Mouse (Mus musculus): ENCODE data around the gene Trpm6. TPM values are rescaled to one million over a fixed set of nuclear protein-coding genes. Genes with fewer than 3 reads are reported as not detected.

Trpm6 gene
- total RNA-seq, 2 experiments from 2014 or later = 0.05 to 0.15 TPM

DNA sequence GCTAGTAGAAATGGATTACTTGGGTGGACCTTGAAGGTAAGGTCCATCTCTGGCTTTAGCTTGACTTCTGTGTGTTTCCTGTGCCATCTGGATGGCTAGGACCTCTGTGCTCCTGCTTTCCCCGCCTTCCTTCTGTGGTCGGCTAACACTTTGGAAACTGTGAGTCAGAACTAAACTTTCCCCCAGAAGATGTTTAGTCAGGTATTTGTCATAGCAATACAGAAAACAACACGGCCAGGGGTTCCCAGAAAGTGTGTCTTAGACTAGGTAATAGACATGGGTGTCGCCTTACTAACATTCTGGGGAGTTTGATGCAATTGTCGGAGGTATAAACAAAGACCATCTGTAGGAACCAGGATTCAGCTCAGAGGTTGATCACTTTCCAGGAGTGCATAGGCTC lies 16.6 kb downstream of the Trpm6 start:
- intact Hi-C loops (cut with DNase I) = no loop called here
- DNase-seq = no peak

DNA sequence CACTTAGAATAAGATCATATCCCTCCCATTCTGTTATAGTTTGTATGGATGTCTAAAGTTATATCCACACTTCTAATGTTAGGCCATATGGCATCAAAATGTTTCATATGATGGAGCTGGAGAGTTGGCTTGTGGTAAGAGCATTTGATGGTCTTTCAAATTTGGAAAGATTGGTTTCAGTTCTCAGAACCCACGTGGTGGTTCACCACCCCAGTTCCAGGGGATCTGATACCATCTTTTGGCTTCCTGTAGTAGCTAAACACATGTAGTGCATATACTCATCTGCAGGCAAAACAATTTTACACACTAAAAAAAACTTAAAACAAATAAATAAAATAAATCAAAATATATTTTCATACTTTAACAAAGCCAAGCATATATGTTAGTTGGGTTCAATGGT lies 21.3 kb downstream of the Trpm6 start:
- DNase-seq = no peak
- intact Hi-C loops (cut with DNase I) = no loop called here

- DNase-seq = no peak
- intact Hi-C loops (cut with DNase I) = no loop called here
Measured at GRCm38 (mm10) chr19:18771561-18771960, 21.8 kb downstream of the Trpm6 start.

- DNase-seq = no peak
- intact Hi-C loops (cut with DNase I) = no loop called here
Measured at GRCm38 (mm10) chr19:18772888-18773488, 23.2 kb downstream of the Trpm6 start.

- no peak for DNase-seq
- intact Hi-C loops (cut with DNase I) = no loop called here
Measured at GRCm38 (mm10) chr19:18774085-18774484, 24.3 kb downstream of the Trpm6 start.

DNA sequence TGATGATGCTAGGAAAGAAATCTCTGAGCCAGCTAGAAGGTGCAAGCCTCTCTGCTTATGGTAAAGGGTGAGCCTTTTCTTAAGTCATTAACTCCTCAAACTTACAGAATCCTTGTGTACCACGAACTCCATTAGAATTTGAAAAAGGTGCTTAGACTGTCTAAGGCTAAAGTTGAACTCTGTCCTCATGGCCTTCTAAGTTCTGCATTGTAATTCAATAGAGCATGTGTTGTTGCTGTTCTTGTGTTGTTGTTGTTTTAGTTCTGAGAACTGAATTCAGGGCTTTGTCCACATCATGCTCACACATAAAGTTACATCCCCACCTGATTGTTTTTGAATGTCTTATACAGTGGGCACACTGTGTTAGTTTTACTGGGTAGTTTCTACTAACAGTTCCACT lies 49.9 kb downstream of the Trpm6 start:
- no peak for DNase-seq
- intact Hi-C loops (cut with DNase I) = no loop called here

- DNase-seq = no peak
- intact Hi-C loops (cut with DNase I) = no loop called here
Measured at GRCm38 (mm10) chr19:18811264-18811663, 61.5 kb downstream of the Trpm6 start.

DNA sequence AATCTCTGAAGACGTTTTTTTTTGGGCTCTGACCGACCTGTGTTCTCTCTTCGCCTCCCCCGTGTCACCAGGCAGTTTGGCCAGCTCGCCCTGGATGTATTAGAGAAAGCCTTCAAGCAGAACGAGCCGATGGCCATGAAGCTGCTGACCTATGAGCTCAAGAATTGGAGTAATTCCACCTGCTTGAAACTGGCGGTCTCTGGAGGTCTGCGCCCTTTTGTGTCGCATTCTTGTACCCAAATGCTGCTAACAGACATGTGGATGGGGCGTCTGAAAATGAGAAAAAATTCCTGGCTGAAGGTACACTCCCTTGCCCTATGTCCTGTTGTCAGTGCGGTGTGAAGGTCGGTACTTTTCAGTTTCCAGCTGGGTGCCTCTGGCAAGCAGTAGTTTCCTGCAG lies 65.4 kb downstream of the Trpm6 start:
- intact Hi-C loops (cut with DNase I) = no loop called here
- no peak for DNase-seq

GRCm38 (mm10) chr19:18817425-18817824 lies 67.6 kb downstream of the Trpm6 start:
- DNase-seq = no peak
- intact Hi-C loops (cut with DNase I) = no loop called here

- DNase-seq = no peak
- intact Hi-C loops (cut with DNase I) = no loop called here
Measured at GRCm38 (mm10) chr19:18828601-18829000, 78.8 kb downstream of the Trpm6 start.

- intact Hi-C loops (cut with DNase I) = loop anchor here (10.0 kb wide), 1 partner anchor 116 kb away; the partner anchor contains the start of gene D030056L22Rik
- no peak for DNase-seq
Measured at GRCm38 (mm10) chr19:18831196-18831595, 81.4 kb downstream of the Trpm6 start.

DNA sequence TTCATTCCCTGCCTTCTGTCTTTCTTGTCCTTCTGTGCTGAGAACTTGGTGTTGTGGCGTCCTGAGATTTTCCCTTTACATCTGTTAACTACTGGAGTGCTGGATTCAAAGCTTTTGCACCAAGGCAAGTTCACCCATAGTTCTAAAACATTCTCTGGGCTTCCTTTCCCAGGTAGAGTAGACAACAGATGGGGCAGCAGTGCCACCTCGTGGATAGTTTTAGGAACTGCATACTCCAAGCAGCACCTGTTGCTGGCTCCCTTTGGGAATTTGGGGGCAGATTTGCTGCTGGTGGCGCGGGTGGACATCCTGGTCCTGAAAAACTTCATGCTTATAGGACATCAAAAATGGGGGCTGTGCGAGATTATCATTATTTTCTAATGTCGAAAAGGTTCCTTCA lies 85.2 kb downstream of the Trpm6 start:
- intact Hi-C loops (cut with DNase I) = loop anchor here (5.0 to 10.0 kb wide), 2 partner anchors 120 to 198 kb away; partner anchors contain the start of gene D030056L22Rik
- peak in 1 of 2 experiments; percentile 12 for DNase-seq

GRCm38 (mm10) chr19:18841789-18842562 lies 92.2 kb downstream of the Trpm6 start:
- intact Hi-C loops (cut with DNase I) = no loop called here
- no peak for DNase-seq

DNA sequence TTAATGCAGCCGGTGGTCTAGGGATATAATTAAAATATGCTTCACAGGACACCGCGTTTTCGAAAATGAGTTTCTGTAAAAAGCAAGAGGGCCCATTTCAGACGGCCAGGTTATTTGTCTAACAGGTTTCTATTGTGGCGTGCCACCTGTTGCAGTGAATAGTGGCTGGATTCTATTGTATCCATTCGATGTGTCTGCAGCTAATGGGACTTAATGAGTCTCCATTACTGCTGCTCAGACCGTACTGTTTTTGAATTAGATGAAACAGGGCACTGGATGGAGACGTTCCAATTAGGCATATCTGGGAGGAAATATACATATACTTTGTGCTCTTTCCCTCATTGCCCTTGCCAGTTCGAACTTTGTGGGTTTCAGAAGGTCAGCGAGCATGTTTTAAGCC lies 92.8 kb downstream of the Trpm6 start:
- intact Hi-C loops (cut with DNase I) = no loop called here
- DNase-seq = no peak

GRCm38 (mm10) chr19:18846336-18846735 lies 96.6 kb downstream of the Trpm6 start:
- intact Hi-C loops (cut with DNase I) = no loop called here
- DNase-seq = no peak

DNA sequence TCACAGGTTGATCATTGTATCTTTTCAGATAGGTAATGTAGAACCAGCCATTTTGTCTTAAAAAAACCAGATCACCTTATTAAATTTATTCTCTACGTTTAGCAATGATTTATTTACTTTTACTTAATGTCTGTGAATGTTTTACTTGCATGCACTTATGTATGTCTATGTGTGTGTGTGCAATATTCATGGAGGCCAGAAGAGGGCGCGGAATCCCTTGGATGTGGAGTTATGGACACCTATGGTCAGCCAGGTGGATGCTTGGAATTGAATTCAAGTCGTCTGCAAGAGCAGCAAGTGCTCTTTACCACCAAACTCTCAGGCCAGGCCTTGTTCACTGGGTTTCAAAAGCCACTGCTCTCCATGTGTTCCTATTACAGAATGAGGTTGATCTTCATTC lies 118.5 kb downstream of the Trpm6 start:
- no peak for DNase-seq
- intact Hi-C loops (cut with DNase I) = no loop called here

GRCm38 (mm10) chr19:18872792-18873569 lies 123.2 kb downstream of the Trpm6 start:
- intact Hi-C loops (cut with DNase I) = no loop called here
- DNase-seq = no peak

GRCm38 (mm10) chr19:18873709-18874644 lies 124.2 kb downstream of the Trpm6 start:
- no peak for DNase-seq
- intact Hi-C loops (cut with DNase I) = no loop called here

DNA sequence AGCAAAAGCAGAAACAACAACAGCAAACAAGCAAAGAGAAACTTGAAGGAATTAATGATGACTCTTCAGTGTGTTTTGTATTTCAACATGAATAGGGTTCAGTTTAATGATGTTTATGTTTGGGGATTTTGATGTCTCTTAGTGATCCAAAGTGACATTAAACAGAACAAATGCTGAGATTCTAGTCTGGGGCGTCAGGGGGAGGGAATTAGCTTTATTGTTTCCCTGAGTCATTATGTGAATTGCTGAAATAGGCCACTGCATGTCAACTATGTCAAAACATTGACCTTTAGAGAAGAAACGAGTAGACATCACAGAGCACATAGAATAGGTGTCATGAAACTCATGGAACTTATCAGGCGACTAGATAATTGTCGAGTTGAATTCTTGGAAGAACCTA lies 129.5 kb downstream of the Trpm6 start:
- DNase-seq = no peak
- intact Hi-C loops (cut with DNase I) = no loop called here

DNA sequence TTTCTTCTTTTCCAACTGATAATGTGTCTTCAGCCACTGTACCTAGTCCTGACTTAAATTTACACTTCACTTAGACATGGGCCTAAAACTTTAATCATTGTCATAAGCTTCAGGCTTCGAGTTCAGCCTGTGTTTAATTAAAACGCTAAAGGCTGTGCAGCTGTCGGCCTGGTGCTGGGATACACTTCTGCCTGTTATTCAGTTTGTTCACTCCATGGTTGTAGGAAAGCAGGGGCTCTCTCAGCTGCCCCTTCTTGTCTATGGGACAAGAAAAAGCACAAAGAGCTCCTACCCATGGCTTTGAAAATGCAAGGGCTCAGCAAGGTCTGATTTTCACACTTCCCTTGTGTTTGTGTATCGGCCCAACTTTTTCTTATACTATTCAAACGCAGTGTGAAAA lies 131.4 kb downstream of the Trpm6 start:
- intact Hi-C loops (cut with DNase I) = no loop called here
- no peak for DNase-seq

Data from gastrocnemius, postnatal 36 days (tissue).